Mouse (Mus musculus) 3134 (cell line): Measurements from ENCODE around the gene Fam161a.
"Not testable (repeated sequence)": the region's sequence is repeated elsewhere in the genome, so short reads cannot be mapped to it uniquely, and the experiment has no call there.

ENCODE experiments used
- DNase-seq: peaks from one replicate; pipeline ENCODE4 v3.0.0-alpha.2; 2011; ENCODE audit warnings: low spot score; ENCODE audit not compliant: insufficient read length; ENCODE audit errors: extremely low read depth

Fam161a gene

DNA sequence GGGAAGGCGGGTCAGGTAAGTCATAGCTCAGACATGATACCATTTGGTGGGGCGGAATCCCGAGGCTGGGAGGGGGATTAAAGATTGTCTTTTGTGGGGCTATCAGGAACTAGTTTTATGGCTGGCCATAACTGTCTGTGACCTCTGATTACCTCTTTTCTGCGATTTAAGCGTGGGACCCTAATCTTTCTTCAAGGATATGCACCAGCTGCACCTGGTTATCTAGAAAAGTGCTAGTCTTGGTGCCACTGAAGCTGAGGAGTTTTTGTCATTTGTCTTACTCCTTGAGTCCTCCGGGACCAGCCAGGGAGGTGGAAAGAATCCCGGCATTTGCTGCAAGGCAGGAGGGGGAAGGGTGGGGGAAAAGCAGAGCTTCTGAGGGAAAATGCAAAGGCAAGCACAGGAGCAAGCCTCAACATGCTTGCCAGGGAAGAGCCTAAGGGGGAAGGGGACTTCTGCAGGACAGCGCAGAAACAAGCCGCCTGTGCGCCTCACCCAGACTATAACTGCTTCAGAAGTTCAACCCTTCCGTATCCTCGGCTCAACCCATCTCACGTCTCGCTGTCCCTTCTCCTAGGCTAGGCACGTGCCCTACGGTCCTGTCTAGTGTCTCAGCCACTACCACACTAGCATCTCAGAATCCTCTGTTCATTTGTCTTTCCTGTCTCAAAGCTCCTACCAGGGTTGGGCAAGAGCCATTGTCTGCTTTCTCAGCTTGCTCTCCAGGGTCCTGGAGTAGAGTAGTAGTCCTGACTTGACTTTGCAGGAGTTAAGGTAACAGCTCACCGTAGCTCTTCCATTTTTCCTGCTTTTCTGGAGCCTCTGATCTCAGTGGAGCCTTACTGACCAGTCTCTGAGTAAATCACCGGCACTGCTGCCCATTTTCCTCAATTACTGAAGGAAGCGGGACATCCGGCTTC is 40.6 kb downstream of the Fam161a start:
- no peak for DNase-seq

DNA sequence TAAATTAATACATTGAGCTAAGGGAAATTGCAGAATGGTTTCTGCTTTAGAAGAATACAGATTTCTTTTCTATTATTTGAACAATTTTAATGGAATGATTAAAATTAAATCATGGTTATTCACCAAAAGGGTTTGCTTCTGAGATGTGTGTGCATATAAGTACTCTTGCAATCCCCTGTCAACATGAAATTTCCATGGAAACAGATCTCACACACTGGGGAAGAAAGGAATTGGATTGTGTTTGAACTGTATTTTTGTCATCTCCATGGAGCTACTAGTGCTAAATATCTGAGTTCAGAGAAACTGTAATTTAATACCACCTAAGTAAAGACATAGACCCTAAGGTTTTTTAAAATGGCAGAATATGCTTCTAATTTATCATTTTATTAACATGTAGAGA is 42.3 kb downstream of the Fam161a start:
- no peak for DNase-seq

DNA sequence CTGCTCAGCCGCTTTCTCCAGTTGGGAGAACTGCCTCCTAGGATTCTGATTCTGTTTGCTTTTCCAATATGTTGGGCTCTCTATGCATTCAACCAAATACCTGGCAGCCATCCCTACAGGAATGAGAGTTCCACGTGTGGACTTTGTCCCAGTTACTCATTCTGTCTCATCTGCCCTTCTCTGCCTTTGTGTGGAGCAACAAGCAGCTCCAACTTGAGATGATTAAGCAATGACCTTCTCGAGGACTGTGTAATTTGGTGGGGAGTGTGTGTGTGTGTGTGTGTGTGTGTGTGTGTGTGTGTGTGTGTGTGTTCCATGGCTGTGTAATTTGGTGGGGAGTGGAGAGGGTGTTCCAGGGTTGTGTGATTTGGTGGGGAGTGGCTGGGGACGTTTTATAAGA is 45.0 kb downstream of the Fam161a start:
- DNase-seq: no peak

- no peak for DNase-seq
Observed at GRCm38 (mm10) chr11:23063153-23063552, 55.8 kb downstream of the Fam161a start.

- DNase-seq: no peak
Observed at GRCm38 (mm10) chr11:23063857-23064256, 56.5 kb downstream of the Fam161a start.

GRCm38 (mm10) chr11:23064276-23064675 is 56.9 kb downstream of the Fam161a start:
- not testable (repeated sequence) for DNase-seq

- DNase-seq: no peak
Observed at GRCm38 (mm10) chr11:23065167-23065668, 57.9 kb downstream of the Fam161a start.

GRCm38 (mm10) chr11:23067395-23068136 is 60.2 kb downstream of the Fam161a start:
- DNase-seq: peak; percentile 94

DNA sequence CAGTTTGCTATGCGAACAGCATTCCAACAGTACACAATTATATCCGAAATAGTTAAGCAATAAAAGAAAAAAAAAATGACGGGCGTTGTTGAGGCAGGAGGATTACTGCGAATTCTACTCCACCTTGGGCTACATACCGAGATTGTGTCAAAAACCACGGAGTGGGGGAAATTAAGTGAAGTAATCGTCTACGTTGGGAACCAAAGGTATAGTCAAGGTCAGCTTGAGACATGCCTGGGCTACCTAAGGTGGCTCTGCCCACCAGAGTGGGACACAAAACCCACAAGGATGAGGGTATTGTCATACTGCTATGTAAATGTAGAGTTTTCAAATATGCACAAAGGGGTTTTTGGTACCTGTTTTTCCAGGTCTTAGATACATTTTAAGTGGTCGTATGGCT is 60.9 kb downstream of the Fam161a start:
- no peak for DNase-seq

DNA sequence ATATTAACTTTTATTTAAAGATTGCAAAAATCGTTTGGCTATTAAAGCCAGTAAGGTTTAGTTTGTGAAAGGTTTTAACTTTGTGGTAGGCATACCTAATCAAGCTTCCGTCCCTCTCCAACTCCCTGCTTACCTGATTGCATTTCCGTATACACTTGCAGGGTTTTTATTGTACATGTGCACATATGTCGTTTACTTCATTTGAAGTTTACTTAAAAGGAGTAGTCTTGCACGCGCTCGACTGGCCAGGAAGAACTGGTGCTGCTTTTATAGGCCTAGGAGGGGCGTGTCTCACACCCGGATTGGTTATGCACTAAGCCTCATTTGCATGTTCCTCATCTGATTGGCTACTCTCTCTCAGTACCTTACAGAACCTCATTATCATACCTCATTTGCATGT is 61.7 kb downstream of the Fam161a start:
- not testable (repeated sequence) for DNase-seq

- peak; percentile 69 for DNase-seq
Observed at GRCm38 (mm10) chr11:23074841-23075240, 67.5 kb downstream of the Fam161a start.

GRCm38 (mm10) chr11:23078541-23078940 is 71.2 kb downstream of the Fam161a start:
- DNase-seq: no peak
